Mouse (Mus musculus): ENCODE measurements around the gene Kcnj4.
A peak's percentile ranks its signal among the peaks of the same experiment; 100 is the strongest.

Gene Kcnj4

GRCm38 (mm10) chr15:79455106-79455810 is 49.8 kb downstream of the Kcnj4 start, which contains the start of gene Csnk1e:
Csnk1e (minus strand) TSS chr15:79455566.
- DNase-seq, result peak; percentile 24 to 39

DNA sequence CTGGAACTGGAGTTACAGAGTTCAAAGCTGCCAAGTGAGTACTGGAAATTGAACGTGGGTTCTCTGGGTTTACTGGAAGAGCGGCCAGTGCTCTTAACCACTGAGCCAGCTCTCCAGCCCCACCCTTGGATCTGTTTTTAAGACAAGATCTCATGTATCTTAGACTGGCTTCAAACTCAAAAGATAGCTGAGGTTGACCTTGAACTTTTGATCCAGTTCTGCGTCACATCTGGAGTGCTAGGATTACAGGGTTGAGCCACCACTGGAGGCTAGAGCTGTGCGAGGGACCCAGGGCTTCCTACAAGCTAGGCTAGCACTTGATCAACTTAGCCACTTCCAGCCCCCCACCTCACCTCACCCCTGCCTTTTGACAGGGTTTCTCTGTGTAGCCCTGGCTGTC is 51.2 kb downstream of the Kcnj4 start:
- DNase-seq, result no peak

DNA sequence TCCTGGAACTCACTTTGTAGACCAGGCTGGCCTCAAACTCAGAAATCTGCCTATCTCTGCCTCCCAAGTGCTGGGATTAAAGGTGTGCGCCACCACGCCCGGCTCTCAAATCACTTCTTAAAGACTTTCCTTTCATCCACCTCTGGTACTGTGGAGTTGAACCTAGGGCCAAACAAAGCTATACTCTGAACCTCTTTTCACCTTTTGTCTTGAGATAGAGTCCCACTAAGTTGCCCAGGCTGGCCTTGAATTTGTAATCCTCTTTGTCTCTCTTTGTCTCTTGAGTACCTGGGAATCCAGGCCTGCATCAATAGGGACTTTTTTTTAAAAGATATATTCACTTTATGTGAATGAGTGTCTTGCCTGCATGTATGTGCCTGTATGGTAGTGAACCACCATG is 57.0 kb downstream of the Kcnj4 start:
- no peak for DNase-seq

DNA sequence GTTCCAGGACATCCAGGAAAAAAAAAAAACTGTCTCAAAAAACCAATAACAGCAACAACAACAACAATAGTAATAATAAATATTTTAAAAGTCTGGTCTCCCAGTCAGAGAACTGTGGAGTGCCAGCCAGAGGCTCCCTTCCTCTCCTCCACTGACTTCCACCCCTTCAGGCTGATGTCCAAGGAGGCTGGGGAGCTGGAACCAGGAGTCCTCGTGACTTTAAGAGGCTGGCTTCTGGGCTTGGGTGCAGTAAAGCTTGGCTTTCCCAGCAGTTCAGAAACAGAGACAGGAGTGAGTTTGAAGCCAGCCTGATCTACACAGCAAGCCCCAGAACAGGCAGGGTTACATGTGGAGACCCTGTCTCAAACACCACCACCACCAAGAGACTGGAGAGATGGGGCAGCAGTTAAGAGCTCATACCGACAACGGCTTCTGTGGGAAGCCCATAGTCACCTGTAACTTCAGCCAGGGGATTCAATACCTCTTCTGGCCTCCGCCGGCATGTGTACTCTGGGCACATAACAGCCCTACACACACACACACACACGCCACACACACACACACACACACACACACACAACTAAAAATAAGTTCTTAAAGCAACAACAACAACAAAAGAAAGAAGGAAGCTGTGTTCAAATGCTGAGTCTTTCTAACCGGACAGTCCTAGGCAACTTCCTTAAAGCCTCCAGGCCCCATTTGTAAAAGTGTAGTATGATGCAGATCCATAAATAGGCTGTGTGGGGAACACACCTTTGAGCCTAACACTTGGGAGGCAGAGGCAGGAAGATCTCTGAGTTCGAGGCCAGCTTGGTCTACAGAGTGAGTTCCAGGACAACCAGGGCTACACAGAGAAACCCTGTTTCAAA is 59.0 kb downstream of the Kcnj4 start:
- DNase-seq, result no peak

DNA sequence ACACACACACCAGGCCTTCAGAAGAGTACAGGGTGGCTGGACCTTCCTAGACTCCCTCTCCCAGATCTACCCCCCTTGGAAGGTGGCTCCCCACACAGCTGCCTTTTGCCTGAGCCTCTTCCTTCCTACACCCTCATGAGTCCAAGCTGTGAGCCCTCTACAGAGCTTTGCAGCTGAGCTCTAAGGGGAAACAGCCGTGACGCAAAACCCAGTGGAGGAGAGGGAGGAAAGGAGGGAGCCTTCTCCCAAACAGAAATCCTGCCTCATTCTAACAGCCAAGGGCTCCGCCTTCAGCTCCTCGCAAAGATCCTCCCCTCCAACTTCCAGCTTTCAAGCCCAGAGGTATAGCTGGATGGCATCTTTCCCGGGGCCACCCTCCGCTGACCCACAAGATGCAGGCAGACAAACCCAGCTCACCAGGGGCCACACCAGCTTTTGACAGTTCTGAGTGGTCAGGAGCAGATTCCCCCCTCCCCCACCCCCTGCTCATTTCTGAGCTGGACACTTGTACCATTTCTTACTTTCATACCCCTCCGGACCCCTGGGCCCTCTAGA is 61.1 kb downstream of the Kcnj4 start:
- DNase-seq, result no peak

DNA sequence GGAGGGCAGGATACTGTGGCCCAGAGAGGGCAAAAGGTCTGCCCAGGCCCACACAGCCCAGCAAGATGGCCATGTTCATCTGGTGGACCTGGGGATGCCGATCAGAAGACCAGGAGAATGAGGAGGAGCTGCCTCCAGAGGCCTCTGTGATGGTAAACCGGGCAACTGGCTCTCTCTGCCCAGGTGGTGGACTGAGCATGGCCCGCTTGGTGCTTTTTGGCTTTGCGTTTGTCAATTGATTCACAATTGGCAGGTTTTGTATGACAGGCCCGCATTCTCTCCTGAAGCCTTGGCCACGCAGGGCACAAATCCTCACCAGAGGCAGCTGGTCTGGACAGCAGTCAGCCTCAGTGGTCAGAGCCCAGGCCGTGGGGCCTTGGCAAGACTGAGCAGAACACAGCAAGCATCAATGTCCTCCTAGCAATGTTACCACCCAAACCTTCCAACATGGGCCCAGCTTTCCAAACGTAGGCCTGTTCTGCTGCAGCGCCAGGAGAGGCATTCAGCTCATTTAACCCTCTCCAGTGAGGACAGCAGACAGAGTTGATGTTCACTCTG is 62.0 kb downstream of the Kcnj4 start:
- no peak for DNase-seq

GRCm38 (mm10) chr15:79442257-79442611 is 62.8 kb downstream of the Kcnj4 start:
- DNase-seq, result no peak

DNA sequence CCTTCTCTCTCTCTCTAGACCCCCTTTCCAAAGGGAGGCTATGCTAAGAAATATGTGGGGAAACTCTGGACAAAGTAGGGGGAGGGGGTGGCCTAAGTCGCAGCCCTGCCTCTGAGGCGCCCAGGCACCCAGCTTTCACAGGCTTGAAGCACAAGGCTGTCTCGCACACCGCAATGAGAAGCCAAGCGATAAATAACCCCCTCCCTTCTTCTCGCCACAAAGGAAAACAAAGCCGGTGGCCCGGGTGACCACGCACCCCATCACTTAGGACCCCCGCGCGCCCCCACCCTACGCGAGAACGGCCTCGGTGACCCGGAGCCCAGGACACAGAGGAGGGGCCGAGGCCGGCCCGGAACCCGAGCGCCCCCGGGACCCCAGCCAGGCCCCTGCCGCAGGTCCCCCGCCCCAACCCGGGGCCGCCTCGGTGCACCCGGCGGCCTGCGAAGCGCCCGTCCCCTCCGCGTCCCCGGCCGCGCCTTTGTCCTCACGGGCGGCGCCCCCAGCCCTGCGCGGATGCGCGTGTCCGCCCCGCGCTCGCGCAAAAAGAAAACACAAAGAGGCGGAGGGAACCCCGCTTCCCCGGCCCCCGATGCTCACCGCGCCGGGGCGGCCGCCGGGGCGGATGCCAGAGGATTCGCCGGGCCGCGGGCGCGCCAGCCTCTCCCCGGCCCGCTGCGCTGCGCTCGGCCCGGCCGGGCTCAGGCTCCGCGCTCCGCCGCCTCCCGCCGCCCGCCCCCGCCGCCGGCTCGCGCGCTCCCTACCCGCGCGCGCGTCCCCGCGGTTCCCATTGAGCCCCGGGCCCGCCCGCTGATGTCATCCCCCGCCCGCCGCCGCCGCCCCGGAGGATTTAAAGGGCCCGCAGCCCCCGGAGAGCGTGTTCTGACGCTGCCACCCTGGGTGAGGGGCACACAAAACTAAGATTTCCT is 63.4 kb downstream of the Kcnj4 start:
- peak; percentile 87 to 91 for DNase-seq

DNA sequence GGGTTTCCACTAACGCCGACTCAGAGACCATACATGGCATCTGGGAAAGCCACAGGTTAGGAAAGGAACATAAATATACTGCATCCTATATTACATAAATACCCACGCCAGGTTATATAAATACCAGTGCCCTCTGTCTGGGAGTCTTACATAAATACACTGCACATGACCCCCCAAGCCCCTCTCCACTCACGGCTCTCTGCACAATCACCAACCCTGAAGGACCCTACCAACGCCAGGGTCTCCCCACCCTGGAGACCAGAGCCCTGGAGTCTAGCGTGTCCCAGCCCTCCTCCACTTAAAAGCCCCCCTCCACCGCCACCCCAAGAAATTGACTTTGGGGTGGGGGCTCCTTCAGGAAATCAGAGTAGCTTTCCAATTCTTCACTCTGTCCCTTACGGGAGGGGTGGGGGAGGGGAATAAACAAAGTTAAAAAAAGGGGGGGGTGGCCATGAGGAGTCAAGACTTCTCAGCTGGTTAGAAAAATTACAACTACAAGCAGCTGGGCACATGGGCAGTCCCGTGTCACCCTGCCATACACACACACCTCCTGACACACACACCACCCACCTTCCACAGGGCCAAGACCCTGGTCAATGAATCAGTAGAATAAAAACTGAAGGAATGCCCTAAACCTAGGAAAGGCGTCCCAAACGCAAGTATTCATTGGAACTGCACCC is 64.2 kb downstream of the Kcnj4 start:
- DNase-seq, result no peak

- peak; percentile 62 to 68 for DNase-seq
Measured at GRCm38 (mm10) chr15:79440223-79440622, 64.8 kb downstream of the Kcnj4 start.

DNA sequence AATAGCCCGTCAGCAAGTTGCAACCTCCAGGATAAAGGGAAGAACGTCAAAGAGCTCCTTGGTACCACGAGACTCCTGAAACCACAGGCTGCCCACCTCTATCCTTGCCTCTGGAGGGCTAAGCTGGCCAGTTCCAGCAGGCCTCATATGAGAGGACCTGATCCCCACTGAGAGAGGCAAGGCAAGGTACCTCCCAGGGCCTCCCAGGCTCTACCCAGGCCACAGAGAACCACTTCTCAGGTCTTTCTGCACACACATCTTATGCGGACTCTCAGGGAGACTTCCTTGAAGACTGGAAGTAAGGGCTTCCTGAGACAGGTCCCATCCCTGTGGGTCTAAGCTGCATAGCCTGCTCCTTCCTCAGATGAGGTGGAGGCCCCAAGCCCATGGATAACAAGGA is 65.7 kb downstream of the Kcnj4 start:
- no peak for DNase-seq

- DNase-seq, result no peak
Measured at GRCm38 (mm10) chr15:79438816-79439215, 66.2 kb downstream of the Kcnj4 start.

- no peak for DNase-seq
Measured at GRCm38 (mm10) chr15:79438209-79438810, 66.7 kb downstream of the Kcnj4 start.

DNA sequence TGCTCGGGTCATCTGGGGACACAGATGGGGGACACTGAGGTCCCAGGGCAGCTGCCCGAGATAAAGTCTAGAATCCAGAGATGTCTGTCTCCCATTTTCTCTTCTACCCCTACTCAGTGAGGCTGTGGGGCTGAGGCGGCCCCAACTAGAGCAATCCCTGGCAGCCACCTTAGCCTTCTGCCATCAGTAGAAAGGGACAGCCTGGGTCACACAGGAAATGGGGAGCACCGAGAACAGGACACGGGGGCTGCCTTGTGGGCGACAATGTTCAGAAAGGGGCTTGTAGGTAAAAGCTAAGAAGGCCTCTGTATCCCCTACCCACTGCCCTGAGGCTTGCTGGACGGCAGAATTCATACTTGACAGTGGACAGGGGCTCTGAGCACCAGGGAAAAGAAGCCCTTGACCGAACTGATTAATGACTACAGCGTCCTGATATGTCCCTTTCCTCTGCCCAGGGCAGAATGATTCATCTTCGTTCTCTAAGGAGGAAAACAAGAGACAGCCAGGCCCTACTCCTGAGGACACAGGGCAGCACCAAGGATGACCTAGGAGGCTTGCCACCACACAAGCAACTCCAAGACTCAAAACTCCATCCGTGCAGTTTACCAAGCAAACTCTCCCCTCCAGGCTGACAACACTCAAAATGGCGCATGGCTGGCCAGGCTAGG is 67.4 kb downstream of the Kcnj4 start:
- DNase-seq, result no peak

DNA sequence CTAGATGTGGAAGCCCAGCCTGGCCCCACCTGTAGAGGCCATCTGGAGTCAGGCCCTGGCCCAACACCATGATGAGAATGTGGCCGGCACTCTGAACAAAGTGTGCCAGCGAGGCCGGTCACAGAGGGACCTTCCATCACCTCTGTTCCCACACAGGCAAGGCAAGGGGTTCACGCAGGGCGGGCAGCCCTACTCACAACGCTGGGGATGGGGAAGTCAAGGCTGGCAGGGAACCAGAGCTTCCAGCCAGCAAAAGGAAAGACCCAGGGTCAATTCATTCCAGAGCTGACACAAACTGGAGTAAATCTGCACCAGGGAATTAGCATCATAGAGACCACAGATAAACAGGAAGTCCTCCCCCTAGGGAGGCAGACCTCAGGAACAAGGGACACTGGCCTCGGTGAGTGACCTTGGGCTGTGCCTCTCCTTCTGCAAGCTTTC is 68.5 kb downstream of the Kcnj4 start:
- DNase-seq, result peak; percentile 76 to 82

DNA sequence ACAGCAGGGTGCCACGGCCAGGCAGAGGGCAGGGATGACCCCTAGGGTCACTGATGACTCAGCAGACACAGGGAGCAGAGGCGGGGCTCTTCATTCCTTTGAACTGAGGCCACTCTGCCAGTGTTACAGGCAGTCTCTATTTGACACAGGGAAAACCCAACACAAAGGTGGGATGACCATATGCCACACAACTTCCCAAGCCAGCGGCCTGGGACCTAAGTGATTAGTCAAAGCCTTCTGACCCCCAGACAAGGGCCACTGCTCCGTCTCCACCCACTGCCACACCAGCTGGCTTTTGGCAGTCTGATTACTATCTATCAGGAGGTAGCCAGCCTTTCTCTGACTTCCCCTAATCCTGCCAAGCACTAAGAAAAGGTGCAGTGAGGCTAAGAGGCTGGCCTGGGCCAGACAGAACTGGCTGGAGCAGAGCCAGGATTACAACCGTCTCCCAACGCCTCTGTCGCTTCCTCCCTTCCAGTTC is 69.8 kb downstream of the Kcnj4 start:
- DNase-seq, result no peak

All from cerebellum, adult 18-20 months (tissue).